Mouse (Mus musculus) mesoderm, embryonic 11.5 days (tissue): Measurements from ENCODE around the gene 4931428L18Rik.
"Not testable (repeated sequence)": the region's sequence is repeated elsewhere in the genome, so short reads cannot be mapped to it uniquely, and the experiment has no call there.

Experiments used
- DNase-seq: peaks from one replicate; pipeline ENCODE4 v3.0.0-alpha.2; 2012; ENCODE audit warnings: low read depth, low spot score

The 4931428L18Rik gene

GRCm38 (mm10) chr1:31059806-31060205 is 162.7 kb downstream of the 4931428L18Rik start:
- DNase-seq, result no peak

DNA sequence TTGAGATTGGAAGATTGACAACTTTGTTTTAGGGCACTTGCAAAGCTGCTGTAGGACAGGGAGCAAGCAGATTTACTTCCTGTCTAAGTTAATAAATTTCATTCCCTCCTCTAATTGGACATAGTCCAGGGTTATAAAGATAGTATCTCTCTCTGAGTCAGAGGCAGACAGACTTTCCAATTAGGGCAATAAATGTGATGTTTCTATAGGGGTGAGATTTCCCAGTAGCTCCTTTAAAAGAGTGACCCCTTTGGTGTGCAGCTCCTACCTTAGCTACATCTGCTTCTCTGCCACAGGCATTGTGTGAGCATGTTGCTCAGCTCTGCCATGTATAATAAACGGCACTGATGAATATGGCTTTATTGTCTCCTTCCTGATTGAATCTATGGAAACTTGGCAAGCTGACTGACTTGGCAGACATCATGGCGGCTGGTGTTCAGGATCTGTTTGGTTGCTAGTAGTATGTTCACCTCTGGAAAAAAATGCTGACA is 163.6 kb downstream of the 4931428L18Rik start:
- no peak for DNase-seq

GRCm38 (mm10) chr1:31058196-31058595 is 164.3 kb downstream of the 4931428L18Rik start:
- no peak for DNase-seq

DNA sequence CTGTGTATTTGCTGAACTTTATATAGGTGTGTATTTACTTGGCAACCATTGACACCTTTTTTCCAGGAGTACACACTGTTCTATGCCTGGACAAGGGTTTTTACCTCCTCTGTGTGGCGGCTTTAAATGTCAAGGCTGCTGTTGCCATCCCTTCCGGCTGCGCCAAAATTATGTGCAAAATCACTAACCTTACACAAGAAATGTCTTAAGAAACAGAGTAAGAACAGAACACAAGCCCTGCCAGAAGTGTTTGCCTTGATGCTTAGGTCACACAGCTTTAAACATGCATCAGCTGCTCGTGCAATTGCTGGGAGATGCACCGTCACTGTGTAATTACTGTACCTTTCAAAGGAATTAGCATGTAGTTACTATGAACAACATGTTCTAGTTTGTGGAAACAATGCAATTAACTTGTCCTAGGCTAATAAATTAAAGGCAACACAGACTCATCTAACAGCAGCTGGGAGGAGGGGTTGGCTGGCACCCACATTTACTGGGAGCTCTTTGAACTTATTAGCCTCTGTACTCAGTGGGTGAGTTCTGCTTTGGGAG is 171.0 kb downstream of the 4931428L18Rik start:
- DNase-seq, result no peak

DNA sequence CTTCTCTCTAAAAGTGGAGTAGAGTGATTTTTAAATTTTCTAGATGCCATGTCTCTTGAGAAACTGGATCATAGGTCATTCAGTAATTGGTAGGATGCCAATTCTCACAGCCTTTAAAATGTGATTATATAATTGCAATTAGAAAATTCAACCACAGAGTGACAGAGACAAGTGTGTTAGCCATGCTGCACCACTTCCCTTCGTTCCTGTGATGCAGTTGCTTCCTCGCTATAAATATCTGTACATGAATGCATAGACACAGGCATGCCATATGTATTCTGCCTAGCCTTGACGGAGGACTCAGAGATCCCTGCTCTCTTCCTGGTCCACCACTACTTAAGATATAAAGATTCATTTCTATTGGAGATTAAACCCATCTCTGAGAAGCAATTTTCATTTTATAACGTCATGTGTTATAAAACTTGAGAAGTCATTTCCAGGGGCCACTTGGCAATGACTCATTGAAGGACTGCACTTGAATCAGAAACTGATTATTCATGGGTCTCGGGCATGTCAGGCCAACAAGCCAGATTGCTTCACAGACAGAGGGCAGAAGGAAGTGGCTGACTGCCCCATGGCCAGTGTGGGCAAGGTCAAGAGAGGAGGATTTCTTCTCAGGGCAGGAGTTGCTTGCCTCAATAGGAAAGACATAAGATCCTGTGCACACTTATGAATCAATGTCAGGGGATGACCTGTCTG is 172.4 kb downstream of the 4931428L18Rik start:
- no peak for DNase-seq

DNA sequence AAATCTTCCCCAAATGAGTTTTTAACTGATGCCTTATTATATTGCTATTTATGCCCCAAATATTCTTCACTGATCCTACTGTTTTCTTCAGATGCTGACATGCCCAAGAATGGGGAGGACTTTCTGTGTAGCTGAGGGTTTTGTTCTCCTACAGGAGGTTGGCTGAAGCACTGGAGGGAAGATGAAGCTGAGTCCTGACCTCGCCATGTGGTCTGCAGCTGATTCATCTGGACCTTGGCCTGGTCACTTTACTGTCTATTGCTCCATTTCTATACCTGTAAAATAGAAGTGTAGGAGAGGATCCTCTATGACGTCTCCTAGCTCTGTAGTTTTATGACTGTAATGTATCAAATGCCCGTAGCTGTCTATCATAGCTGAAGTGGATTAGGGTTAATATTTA is 179.3 kb downstream of the 4931428L18Rik start:
- no peak for DNase-seq

DNA sequence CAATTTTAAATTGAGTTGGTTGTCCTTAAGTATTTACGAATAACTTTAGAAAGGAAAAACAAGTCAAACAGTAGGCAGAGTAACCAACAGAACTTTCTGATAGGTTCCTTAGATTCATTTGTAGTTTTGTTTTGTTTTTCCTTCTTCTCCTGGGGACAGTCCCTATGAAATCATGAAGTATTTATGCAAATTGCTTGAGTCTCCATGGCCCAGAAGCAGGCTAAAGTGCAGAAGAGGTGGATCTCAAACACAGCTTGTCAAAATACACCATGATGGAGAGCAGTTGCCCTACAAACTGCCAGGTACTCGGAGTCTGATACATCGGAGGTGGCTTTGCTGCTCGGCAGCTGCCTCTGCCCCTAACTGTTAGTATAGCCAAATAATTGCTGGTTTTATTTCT is 179.7 kb downstream of the 4931428L18Rik start:
- no peak for DNase-seq

DNA sequence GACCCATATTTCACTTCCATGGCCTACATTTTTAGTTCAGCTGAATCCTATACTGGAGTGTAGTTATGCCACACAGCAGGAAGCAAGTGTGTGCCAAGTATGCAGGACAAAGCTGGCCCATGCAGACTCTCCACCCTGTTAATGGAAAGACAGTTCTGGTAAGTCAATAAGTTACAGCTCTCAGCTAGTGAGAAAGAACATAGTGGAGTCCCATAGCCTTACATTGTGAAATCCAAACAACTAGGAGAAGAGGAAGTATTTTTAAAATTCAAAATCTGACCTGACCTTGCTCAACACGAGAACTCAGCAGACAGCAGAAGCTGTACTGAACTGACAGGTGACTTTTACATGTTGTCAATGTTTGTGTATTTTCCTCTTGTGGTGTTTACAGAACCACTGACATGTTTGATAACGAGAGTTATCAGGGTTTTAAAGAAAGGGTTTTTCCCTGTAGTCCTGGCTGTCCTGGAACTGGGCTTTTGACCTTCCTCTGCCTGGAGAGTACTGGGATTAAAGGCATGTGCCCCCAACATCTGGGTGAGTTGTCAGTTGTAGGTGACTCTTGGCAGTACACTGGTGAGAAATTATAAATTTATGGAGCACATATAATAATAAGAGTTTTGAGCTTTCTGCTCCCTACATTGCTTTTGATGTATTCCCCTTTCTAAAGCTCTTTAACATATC is 188.5 kb downstream of the 4931428L18Rik start:
- no peak for DNase-seq

DNA sequence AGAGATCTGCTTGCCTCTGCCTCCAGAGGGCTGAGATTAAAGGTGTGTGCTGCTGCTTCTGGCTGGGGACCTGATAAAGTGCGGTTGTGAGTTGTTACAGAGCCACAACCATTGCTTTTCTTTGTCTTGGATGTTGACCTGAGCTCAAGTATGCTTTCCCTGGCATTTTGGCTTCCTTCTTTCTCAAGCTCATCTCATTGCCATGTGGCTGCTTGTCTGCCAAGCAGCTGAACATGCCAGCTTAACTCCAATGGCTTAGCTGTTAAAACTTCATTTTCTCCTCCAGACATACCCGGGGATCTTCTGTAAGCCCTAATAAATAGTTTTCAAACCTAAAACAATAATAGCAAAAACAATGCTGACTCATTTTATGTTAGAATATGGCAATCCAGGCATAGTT is 190.1 kb downstream of the 4931428L18Rik start:
- DNase-seq, result no peak

DNA sequence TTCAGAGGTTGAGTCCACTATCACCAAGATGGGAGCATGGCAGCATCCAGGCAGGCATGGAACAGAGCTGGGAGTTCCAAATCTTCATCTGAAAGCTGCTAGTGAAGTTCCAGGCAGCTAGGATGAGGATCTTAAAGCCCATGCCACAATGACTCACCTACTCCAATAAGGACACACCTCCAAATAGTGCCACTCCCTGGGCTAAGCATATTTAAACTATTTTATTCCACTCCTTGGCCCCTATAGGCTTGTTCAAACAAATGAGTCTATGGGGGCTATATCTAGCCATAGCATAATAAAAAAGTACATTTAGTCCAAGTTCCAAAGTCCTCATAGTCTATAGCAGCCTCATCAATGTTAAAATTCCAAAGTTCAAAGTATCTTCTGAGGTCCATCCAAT is 199.3 kb downstream of the 4931428L18Rik start:
- DNase-seq, result no peak

DNA sequence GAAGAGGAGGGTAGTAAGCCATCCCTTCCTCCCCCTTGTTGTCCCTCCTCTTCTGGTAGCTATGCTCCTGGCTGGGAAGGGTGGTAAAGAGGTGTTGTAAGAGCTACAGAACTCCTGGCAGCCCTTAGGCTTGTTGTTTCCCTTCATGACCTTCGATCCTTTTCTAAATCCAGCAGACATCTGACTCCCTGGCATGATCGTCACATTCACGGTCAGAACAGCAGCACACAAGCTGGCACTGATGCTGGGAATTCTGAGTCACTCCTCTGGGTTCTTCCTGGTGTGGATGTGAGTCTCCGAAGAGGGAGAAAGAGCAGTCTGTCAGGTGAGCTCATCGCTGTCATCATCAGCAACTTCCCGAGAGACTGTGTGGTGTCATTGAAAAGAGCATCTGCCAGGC is 203.2 kb downstream of the 4931428L18Rik start:
- no peak for DNase-seq

DNA sequence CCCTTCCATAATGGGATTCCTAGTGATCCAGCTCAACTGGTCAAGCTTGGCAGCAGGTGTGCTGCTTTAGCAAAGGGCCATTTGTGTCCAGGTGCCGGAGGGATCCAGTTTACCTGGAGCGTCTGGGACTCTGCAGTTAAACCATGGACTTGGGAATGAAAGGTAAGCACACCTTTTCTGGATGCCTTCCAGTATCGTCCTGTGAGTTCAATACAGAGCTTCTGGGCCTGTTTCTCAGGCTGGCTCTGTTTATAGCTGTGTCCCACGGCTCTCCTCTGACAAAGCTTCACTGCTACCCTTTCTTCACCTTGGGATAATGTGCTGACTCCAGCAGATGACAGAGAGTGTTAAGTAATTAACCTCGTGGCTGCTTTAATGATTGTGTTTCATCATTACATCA is 205.1 kb downstream of the 4931428L18Rik start:
- DNase-seq, result no peak

DNA sequence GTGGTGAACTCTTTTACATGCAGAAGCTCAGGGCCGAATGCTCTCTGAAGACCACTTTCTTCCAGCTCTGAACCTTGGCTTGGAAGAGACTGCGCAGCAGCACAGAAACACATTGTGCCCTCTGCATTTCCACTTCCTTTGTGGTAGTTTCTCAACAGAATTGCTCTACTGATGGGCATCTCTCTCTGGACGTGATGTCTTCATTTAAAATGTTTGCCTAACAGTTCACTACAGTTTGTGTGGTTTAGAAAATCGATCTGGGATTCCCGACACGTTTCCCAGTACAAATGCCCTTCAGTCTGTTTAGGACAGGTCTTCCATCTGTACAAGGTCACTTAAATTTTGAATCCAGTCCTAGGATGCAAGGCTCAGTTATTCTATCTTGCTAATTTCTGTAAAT is 206.4 kb downstream of the 4931428L18Rik start:
- no peak for DNase-seq

- no peak for DNase-seq
Observed at GRCm38 (mm10) chr1:31015261-31015660, 207.2 kb downstream of the 4931428L18Rik start.

DNA sequence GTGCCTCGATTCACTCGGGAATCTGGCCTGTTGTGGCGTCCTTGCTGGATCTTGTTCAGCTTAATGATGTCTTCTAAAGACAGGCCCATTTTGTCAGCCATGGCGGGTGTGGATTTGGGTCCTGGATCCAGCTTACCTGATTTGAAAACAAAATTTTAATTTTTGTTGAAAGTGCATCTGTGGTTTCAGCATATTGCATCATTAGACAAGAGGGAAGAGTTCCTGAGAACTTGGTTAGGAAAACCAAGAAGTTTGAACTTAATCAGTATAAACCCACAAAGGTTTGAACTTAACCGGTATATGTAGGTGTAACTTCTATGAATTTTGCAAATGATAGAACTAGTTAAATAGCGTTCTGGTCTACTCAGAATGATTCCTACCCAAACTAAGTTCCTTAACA is 244.6 kb downstream of the 4931428L18Rik start, which contains the start of gene AC153137.1:
Gene AC153137.1, minus strand, starts transcription at position 101 of the 400 bp plus-strand sequence.
- not testable (repeated sequence) for DNase-seq

DNA sequence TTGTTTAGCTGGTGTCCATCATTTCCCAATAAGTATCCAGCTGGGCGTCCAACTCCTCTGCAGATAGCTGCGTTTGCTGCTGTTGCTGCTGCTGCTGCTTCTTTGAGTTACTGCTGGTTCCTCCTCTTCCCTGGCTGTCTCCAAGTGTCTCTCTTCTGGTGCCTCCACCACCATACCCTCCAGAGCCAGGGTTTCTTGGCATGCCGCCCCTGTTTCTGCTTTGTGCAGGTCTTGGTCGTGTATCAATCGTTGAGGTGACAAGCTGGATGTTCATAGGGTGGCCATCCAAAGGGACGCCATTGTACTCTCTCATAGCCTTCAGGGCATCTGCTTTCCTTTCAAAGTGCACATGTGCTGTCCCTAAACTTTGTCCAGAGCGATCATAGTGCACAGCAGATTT is 245.2 kb downstream of the 4931428L18Rik start:
- DNase-seq, result not testable (repeated sequence)

DNA sequence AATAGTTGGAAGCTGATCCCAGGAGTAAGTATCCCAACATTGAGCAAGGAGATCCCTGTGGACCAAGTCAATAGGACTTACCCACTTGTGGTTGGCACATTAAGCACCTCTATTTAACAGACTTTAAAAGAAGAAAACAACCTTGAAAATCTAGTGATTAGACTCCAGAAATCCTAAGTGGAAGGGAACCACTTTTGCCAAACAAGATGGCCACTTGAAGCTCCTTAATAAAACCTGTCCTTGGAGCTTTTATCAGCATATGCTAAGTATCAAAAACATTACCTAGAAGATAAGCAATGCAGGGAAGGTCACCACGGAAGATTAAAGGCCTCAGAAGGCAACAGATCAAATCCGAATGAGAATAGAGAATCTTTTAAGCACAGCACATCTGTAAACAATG is 270.7 kb downstream of the 4931428L18Rik start:
- DNase-seq, result no peak

- DNase-seq, result no peak
Observed at GRCm38 (mm10) chr1:30950456-30950835, 272.0 kb downstream of the 4931428L18Rik start.

DNA sequence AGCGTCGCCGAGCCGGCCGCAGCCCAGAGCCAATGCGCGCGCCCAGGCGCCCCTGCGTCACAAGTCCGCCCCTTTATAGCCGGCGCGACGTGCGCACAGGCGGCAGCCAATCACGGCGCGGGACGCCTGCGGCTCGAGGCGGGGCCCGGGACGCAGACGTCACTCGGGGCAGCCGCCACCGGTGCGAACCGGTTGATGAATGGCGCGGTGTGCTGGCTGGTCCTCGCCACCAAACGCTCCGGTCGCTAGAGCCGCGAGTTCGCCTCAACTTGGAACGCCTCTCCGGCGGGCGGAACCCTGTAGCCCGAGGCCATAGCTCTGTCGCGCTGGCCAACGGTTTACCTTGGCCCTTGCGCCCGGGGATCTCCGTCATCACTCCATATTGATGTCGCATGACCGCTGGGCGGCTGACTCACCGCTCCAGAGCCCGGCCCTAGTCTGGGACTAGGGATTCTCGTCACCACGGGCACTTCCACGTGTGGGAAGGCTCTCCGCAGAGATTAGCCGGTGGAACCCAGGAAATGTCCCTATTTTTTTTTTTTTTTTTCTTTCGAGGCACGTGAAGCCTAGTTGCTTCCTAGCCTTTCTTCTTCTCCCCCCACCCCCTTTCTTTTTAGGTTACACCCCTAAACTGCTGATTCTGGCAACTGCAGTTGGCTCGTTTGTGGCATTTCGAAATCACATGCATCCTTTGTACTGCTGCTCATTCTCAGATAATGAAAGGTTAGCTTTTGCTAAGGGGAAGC is 272.6 kb downstream of the 4931428L18Rik start:
- DNase-seq, result peak; percentile 98

DNA sequence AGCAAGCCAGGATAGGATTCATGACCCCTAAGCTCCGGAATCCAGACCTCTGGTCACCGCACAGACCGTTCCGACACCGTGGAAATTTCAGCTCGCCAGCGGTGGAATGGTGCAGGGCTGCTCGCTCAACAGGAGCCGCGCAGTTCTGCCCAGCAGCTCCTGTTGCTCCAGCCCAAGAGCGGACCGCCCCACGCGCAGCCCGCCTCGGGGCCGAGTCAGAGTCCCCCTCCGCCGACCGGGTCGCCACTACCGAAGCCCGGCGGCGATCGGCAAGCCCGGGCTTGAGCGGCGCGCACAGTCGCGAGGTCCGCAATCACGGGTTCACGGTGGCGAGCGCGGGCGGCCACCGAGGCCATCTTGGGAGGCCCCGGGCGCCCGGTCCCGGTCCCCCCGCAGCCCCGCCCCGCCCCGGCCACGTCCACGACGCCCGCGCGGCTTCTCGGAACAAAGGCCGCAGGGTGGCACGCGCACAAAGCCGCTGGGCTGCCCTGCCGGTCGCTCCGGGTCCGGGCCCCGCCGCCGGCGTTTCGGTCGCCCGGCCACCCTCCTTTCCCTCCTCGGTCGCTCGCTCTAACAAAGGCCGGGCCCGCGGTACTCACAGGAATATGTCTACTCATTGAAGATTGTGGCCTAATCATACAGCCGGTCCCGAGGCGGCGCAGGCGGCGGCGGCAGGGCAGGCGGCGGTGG is 273.4 kb downstream of the 4931428L18Rik start:
- DNase-seq, result peak; percentile 56

DNA sequence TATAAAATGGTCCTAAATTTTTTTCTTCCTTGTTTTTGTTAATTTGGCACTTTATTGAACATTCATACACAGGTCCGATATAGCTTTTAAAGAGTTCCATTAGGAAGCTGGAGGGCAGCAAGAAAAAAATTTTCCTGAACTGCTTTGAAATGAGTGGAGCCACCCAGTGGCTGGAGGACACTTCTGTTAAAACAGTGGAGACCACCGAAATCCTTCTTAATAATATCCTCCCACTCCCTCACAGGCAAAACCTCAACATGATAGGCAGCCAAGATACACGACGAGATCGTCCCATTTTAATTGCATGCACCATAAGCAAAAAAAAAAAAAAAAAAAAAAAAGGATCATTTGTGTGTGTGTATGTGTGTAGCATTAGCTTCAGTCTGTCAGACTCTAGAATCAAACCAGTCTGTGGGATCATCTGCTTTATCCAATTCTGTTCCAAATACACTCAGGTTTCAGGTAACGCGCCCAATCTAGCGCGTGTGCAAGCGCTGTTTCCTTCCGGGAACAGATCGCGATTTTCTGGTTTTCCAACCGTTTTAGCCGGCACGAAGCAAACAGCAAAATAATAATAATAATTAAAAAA is 274.0 kb downstream of the 4931428L18Rik start:
- DNase-seq, result peak; percentile 67
